Mouse (Mus musculus): ENCODE data around the gene Gm14632.
"Not testable (repeated sequence)": the region's sequence is repeated elsewhere in the genome, so short reads cannot be mapped to it uniquely, and the experiment has no call there.

The Gm14632 gene

DNA sequence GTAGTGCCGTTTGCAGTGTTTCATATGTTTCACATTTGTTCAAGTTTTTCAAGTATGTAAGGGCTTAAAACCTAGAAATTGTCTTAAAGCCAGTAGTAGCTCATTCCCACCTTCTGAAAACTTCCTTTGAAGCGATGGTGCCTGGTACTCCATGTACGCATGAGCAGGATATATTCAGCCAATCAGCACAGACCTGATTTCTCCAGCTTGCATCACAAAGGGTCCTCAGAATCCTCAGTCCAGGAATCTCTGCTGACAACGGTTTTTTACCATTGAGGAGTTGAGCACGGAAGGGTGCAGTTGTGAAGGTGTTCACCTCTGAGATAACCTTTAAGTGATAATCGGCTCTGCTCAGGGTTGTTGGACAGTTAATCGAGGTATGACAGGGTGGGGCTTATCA is at the start of gene Gm14632:
TSS of gene Gm14632 (plus strand) at position 301 of the 400 bp plus-strand sequence.
- DNase-seq (ENCODE audit: low spot score), result not testable (repeated sequence)

Data from retina, embryonic 14.5 days (tissue).